Mouse (Mus musculus) limb, embryonic 14.5 days (tissue): ENCODE measurements around the gene Wwox. TPM values are rescaled to one million over a fixed set of nuclear protein-coding genes. Genes with fewer than 3 reads are reported as not detected.

Source experiments
- ATAC-seq: fragments of 200-750 bp; cut with Nextera tagmentation; 2 replicates; pipeline ENCODE4 v1.8.0; 2017; ENCODE audit warnings: low read depth, moderate number of reproducible peaks, moderate TSS enrichment; ENCODE audit not compliant: low FRiP score
- DNase-seq: peaks from one replicate; pipeline ENCODE4 v3.0.0-alpha.2; 2015; ENCODE audit warnings: low spot score
- H3K27ac ChIP-seq: fragments of 300-500 bp; sonication (generic); replicated peaks from 2 replicates; pipeline ENCODE4 v1.5.1; 2014; ENCODE audit warnings: low read depth, mild to moderate bottlenecking, low read length, moderate library complexity, mixed read lengths
- H3K27me3 ChIP-seq: fragments of 300-500 bp; sonication (generic); 2 replicates; pipeline ENCODE4 v1.6.1; 2014; ENCODE audit warnings: low read length, mixed read lengths; ENCODE audit not compliant: control insufficient read depth, insufficient read depth
- H3K36me3 ChIP-seq: fragments of 300-500 bp; sonication (generic); 2 replicates; pipeline ENCODE4 v1.6.1; 2014; ENCODE audit warnings: mild to moderate bottlenecking, low read length, moderate library complexity, mixed read lengths; ENCODE audit not compliant: control insufficient read depth, insufficient read depth
- H3K4me1 ChIP-seq: fragments of 300-500 bp; sonication (generic); 2 replicates; pipeline ENCODE4 v1.6.1; 2014; ENCODE audit warnings: antibody characterized with exemption, low read length, mixed read lengths; ENCODE audit not compliant: control insufficient read depth, insufficient read depth
- H3K4me2 ChIP-seq: fragments of 300-500 bp; sonication (generic); replicated peaks from 2 replicates; pipeline ENCODE4 v1.6.1; 2014; ENCODE audit warnings: low read depth, mild to moderate bottlenecking, low read length, moderate library complexity; ENCODE audit not compliant: severe bottlenecking
- H3K4me3 ChIP-seq: fragments of 300-500 bp; sonication (generic); replicated peaks from 2 replicates; pipeline ENCODE4 v1.5.1; 2014; ENCODE audit warnings: low read length
- H3K9ac ChIP-seq: fragments of 300-500 bp; sonication (generic); 2 replicates; pipeline ENCODE4 v1.6.1; 2014; ENCODE audit warnings: mild to moderate bottlenecking, low read depth, low read length, moderate library complexity; ENCODE audit not compliant: severe bottlenecking
- H3K9me3 ChIP-seq: fragments of 300-500 bp; sonication (generic); 2 replicates; pipeline ENCODE4 v1.6.1; 2016; ENCODE audit warnings: low read length; ENCODE audit not compliant: control insufficient read depth
- POLR2A ChIP-seq: fragments of 200-500 bp; IDR thresholded peaks from 2 replicates; pipeline ENCODE4 v1.8.0; 2012; ENCODE audit warnings: inconsistent platforms, mild to moderate bottlenecking, moderate library complexity, borderline replicate concordance; ENCODE audit not compliant: insufficient read depth, insufficient read length; ENCODE audit errors: extremely low read depth
- WGBS: fragments of 180-500 bp; shearing (Covaris S2); extraction: QIAGEN DNeasy Blood & Tissue Kit; methylation state at CpG from one replicate; pipeline ENCODE4 v1.1.7; 2014; 5-methylcytosine and 5-hydroxymethylcytosine counted together
- polyA plus RNA-seq, 2 experiments: library from polyadenylated mRNA; depleted of rRNA in 1 of 2; stranded (reverse) in 1 of 2; unstranded in 1 of 2; fragments of >200 nt; fragmentation: Nextera tagmentation in 1 of 2; extraction: Ambion mirVana in 1 of 2; gene quantifications; 2 replicates each; pipeline versions ENCODE4 v1.2.1 to v1.2.3; 2012 to 2014

Wwox gene
- polyA plus RNA-seq, 2 experiments, result 8.6 to 9.4 TPM

DNA sequence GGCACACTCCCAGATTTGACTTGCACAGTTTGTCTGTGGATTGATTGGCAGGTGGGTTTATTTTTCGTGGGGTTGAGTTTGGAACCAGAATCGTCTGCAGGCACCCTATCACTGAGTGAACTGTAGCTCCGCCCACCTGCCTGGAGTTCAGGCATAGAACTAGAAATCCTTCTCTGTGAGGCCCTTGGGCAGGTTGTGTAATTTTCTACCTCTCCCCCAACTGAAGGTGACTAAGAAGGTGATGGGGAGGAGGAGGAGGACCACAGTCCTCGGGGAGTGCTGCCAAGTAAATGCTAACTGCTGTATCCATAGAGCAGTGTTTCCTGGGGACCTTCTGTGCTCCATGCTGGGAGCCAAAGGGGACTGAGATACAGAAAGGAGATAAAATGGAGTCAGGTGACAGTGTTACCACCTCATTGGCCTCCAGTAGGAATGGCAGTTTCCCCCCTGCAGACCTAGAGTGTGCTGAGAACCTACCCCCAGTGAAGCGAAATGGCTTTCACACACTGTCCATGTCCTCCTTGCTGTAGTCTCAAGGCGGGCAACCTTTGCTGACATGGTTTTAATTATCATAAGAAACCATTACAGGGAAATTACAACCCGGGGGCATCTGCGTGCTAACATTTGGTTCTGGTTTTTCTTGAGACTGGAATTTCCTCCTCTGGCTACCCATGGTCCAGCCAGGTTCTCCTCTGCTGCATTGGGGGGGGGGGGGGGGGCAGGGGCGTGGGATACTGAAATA lies 195.4 kb downstream of the Wwox start:
- WGBS, result 28% methylated on average over 8 of the region's 9 CpGs
- Histone ChIP-seq H3K4me2 (no peak overlapping the region), H3K9ac (no peak overlapping the region), H3K27me3 (no peaks in the 10 kb centered on the region), H3K27ac (no peak overlapping the region), H3K36me3 (no peaks in the 10 kb centered on the region), H3K4me3 (no peak overlapping the region), H3K9me3 (no peaks in the 10 kb centered on the region), H3K4me1 (peaks cover 8% of the 10 kb centered on the region)
- TF ChIP-seq POLR2A, result no peak
- no peak for ATAC-seq
- DNase-seq, result no peak

DNA sequence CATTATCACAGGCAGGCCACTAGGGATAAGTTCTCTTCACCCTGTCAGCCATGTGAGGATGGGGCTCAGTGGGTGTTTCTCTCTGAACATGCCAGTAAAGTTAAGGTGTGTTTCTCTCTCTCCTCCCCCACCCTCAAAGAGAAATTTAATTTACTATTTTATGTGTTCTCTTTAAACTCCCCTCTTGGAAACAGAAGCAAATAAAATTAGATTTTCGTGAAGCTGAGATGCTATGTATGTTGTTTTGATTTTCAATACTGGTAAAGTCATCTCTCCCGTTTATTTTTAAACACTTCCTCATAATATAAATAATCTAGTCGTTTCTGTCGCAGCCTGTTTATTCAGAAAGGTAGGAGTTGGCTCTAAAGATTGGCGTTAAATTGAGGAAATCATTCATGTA lies 196.9 kb downstream of the Wwox start:
- Histone ChIP-seq H3K4me2 (no peak overlapping the region), H3K36me3 (no peaks in the 10 kb centered on the region), H3K4me1 (peaks cover 16% of the 10 kb centered on the region), H3K27ac (no peak overlapping the region), H3K4me3 (no peak overlapping the region), H3K9ac (no peak overlapping the region), H3K27me3 (no peaks in the 10 kb centered on the region), H3K9me3 (no peaks in the 10 kb centered on the region)
- 50% methylated on average over 5 of the region's 5 CpGs for WGBS
- TF ChIP-seq POLR2A, result no peak
- ATAC-seq (no peak), DNase-seq (no peak)

DNA sequence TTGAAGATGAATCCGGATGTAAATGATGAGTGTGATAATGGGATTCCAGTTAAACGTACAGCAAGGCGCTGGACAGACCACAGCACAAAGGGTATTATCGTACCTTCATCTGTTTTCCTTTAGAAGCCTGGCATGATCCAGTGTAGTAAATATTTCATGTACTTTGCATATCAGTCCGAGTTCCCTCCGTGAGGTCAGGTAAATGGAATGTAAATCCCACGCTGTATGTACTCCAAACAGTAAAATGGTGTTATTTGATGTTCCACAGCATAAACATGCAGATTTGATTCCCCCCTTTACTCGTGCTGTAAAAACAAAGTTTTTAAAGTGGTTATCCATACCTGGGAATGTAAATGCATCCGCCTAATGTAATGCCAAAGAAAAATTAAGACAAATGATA lies 202.4 kb downstream of the Wwox start:
- 27% methylated on average over 9 of the region's 9 CpGs for WGBS
- Histone ChIP-seq H3K4me2 (peak overlapping the region; percentile 25; the same call in 1 of the 2 replicates), H3K4me3 (0 out of 2 replicates have a peak overlapping the region, but pooled peaks have one; percentile 1), H3K4me1 (peaks cover 14% of the 10 kb centered on the region), H3K27me3 (no peaks in the 10 kb centered on the region), H3K36me3 (no peaks in the 10 kb centered on the region), H3K9me3 (no peaks in the 10 kb centered on the region), H3K9ac (no peak overlapping the region), H3K27ac (no peak overlapping the region)
- ATAC-seq (peak; percentile 57), DNase-seq (peak; percentile 26)
- no peak for TF ChIP-seq POLR2A

DNA sequence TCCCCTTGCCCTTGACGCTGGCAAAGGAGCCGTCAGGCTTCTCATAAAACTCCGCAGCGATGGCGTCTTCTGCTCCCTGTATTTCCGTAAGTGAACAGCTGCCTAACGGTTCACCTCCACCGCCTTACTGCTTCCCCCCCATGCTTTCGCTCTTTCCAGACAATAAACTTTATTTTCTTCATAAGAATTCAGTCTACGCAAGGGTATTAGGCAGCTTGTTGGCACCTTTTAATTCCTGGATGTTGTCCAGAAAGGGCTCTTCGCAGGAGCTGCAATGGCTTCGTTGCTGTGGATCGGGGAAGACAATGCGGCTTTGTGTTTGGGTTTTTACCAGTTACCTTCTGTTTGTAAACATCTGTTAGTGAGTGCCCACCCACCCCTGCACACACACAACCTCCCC lies 211.3 kb downstream of the Wwox start:
- peak overlapping the region; percentile 39 for H3K4me2 ChIP-seq
- peak overlapping the region; percentile 22 for H3K4me3 ChIP-seq
- no peak overlapping the region for H3K9ac ChIP-seq
- no peaks in the 10 kb centered on the region for H3K36me3 ChIP-seq
- peaks cover 12% of the 10 kb centered on the region; the same call in 1 of the 2 replicates for H3K27me3 ChIP-seq
- WGBS, result 46% methylated on average over 14 of the region's 14 CpGs
- no peak for TF ChIP-seq POLR2A
- peaks cover 9% of the 10 kb centered on the region; the same call in 1 of the 2 replicates for H3K4me1 ChIP-seq
- no peak overlapping the region for H3K27ac ChIP-seq
- no peak for ATAC-seq
- DNase-seq, result no peak
- no peaks in the 10 kb centered on the region for H3K9me3 ChIP-seq

DNA sequence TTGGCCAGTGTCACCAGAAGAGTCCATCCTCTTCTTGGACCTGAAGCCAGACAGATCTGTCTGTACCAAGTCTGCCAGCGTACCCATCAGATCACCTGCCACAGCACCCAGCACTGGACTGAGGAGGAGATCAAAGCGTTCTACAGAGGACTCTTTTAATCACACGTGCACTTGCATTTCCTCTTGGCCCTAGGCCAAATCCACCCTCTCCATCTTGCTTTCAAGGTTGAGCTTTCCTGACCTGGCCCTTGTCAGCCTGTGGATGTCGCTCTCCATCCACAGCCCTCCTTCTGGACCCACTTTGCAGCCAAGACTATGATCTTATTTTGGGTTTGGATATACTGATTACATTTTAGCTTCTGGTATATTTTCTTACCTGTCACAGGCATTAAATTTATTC lies 218.3 kb downstream of the Wwox start:
- TF ChIP-seq POLR2A, result no peak
- Histone ChIP-seq H3K4me2 (no peak overlapping the region), H3K9ac (no peak overlapping the region), H3K4me3 (no peak overlapping the region), H3K4me1 (0 out of 2 replicates have a peak, but pooled peaks cover 3% of the 10 kb centered on the region), H3K27ac (no peak overlapping the region), H3K36me3 (no peaks in the 10 kb centered on the region), H3K27me3 (peaks cover 1% of the 10 kb centered on the region; the same call in 1 of the 2 replicates), H3K9me3 (no peaks in the 10 kb centered on the region)
- WGBS, result 43% methylated on average over 4 of the region's 4 CpGs
- no peak for ATAC-seq
- DNase-seq, result no peak
